Mouse (Mus musculus): ENCODE results near the gene Hsd17b7.

GRCm38 (mm10) chr1:169931698-169932097 is 37.3 kb downstream of the Hsd17b7 start:
- TF ChIP-seq EP300 (IDR thresholded peaks at IDR 0.05; ENCODE audit: low read depth) (no peak), CTCF (IDR thresholded peaks at IDR 0.05; ENCODE audit: low read depth) (no peak)

All from liver, embryonic 14.5 days (tissue).